Mouse (Mus musculus) forebrain, postnatal 0 days (tissue): ENCODE data around the gene Doc2b. TPM values are rescaled to one million over a fixed set of nuclear protein-coding genes. Genes with fewer than 3 reads are reported as not detected.
"Not testable (repeated sequence)": the region's sequence is repeated elsewhere in the genome, so short reads cannot be mapped to it uniquely, and the experiment has no call there.

Source experiments
- ATAC-seq: fragments of 200-750 bp; cut with Nextera tagmentation; 2 replicates; pipeline ENCODE4 v1.8.0; 2017; ENCODE audit warnings: mild to moderate bottlenecking, moderate library complexity
- DNase-seq: peaks from one replicate; pipeline ENCODE4 v3.0.0-alpha.2; 2015
- H3K27ac ChIP-seq: fragments of 300-500 bp; sonication (generic); 2 replicates; pipeline ENCODE4 v1.5.1; 2014; ENCODE audit warnings: low read depth, mild to moderate bottlenecking, antibody characterized with exemption, low read length, moderate library complexity, mixed read lengths
- H3K27me3 ChIP-seq: fragments of 300-500 bp; sonication (generic); 2 replicates; pipeline ENCODE4 v1.6.1; 2014; ENCODE audit warnings: mild to moderate bottlenecking, low read length, mixed read lengths; ENCODE audit not compliant: insufficient read depth
- H3K36me3 ChIP-seq: fragments of 300-500 bp; sonication (generic); 2 replicates; pipeline ENCODE4 v1.6.1; 2014; ENCODE audit warnings: mild to moderate bottlenecking, moderate library complexity; ENCODE audit not compliant: insufficient read depth
- H3K4me1 ChIP-seq: fragments of 300-500 bp; sonication (generic); 2 replicates; pipeline ENCODE4 v1.6.1; 2014; ENCODE audit warnings: antibody characterized with exemption; ENCODE audit not compliant: insufficient read depth
- H3K4me2 ChIP-seq: fragments of 300-500 bp; sonication (generic); 2 replicates; pipeline ENCODE4 v1.6.1; 2014; ENCODE audit warnings: low read depth, mild to moderate bottlenecking, moderate library complexity
- H3K4me3 ChIP-seq: fragments of 300-500 bp; sonication (generic); 2 replicates; pipeline ENCODE4 v1.5.1; 2014; ENCODE audit warnings: low read depth, low read length, mixed read lengths
- H3K9ac ChIP-seq: fragments of 300-500 bp; sonication (generic); 2 replicates; pipeline ENCODE4 v1.6.1; 2014; ENCODE audit warnings: mild to moderate bottlenecking
- H3K9me3 ChIP-seq: fragments of 300-500 bp; sonication (generic); 2 replicates; pipeline ENCODE4 v1.6.1; 2016; ENCODE audit warnings: low read length
- CTCF ChIP-seq: sonication (generic); IDR thresholded peaks from 2 replicates; pipeline ENCODE4 v1.5.1; 2016; ENCODE audit warnings: antibody characterized with exemption, control low read depth, low read depth
- WGBS: fragments of 180-500 bp; shearing (Covaris S2); extraction: QIAGEN DNeasy Blood & Tissue Kit; methylation state at CpG from one replicate; pipeline ENCODE4 v1.1.7; 2014; 5-methylcytosine and 5-hydroxymethylcytosine counted together
- polyA plus RNA-seq: library from polyadenylated mRNA; unstranded; fragments of >200 nt; fragmentation: Nextera tagmentation; extraction: Ambion mirVana; gene quantifications from 2 replicates; pipeline ENCODE4 v1.2.1, GENCODE M21; 2015
- total RNA-seq: library from RNA; depleted of rRNA; stranded (reverse); fragments of >200 nt; gene quantifications from 2 replicates; pipeline ENCODE4 v1.2.3, GENCODE M21; 2014

The Doc2b gene
- total and polyA plus RNA-seq, 2 experiments from 2014 or later = 5.3 to 16.2 TPM

DNA sequence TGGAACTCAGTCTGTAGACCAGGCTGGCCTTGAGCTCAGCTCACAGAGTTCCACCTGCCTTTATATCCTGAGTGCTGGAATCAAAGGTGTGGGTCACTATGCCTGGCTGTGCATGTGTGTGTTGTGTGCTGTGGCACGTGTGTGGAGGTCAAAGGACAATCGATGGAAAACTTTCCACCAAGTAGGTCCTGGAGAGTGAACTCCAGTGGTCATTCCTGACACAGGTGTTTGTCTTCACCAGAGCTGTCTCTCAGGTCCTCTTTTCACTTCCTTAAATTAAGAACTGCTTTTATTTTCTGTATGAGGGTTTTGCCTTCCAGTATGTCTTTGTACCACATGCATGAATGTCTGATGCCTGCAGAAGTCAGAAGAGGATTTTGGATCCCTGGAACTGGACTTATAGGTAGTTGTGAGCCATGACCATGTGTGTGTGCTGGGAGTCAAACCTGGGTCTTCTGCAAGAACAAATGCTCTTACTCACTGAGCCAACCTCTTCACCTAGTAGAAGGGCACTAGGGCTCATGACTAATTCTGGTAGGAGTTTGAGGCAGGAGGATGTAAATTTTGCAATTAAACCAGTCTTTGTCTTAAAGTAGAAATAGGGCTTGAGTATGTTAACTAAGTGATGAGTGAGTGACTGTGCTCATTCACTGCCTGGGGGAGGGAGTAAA lies 57.9 kb downstream of the Doc2b start:
- Histone ChIP-seq H3K27me3 (no peaks in the 10 kb centered on the region), H3K27ac (no peak overlapping the region), H3K4me2 (no peak overlapping the region), H3K9ac (no peak overlapping the region), H3K4me3 (no peak overlapping the region), H3K36me3 (peaks cover 11% of the 10 kb centered on the region; the same call in 1 of the 2 replicates), H3K9me3 (no peaks in the 10 kb centered on the region), H3K4me1 (peaks cover 31% of the 10 kb centered on the region)
- no peak for TF ChIP-seq CTCF
- DNase-seq (no peak), ATAC-seq (no peak)
- 78% methylated on average over 2 of the region's 2 CpGs for WGBS

- H3K27me3 ChIP-seq = no peaks in the 10 kb centered on the region
- no peak overlapping the region for H3K9ac ChIP-seq
- peaks cover 33% of the 10 kb centered on the region for H3K4me1 ChIP-seq
Measured at GRCm38 (mm10) chr11:75736978-75737377, 58.9 kb downstream of the Doc2b start.

GRCm38 (mm10) chr11:75735462-75736252 lies 60.2 kb downstream of the Doc2b start:
- H3K9ac ChIP-seq = 0 out of 2 replicates have a peak overlapping the region, but pooled peaks have one; percentile 31
- H3K36me3 ChIP-seq = peaks cover 11% of the 10 kb centered on the region; the same call in 1 of the 2 replicates
- H3K9me3 ChIP-seq = no peaks in the 10 kb centered on the region
- DNase-seq (no peak), ATAC-seq (no peak)
- no peak overlapping the region for H3K27ac ChIP-seq
- H3K27me3 ChIP-seq = no peaks in the 10 kb centered on the region
- 61% methylated on average over 5 of the region's 5 CpGs for WGBS
- TF ChIP-seq CTCF = no peak
- H3K4me2 ChIP-seq = peak overlapping the region; percentile 73
- H3K4me3 ChIP-seq = peak overlapping the region; percentile 84
- H3K4me1 ChIP-seq = peaks cover 36% of the 10 kb centered on the region

More at GRCm38 (mm10) chr11:75736978-75737377, 58.9 kb downstream of the Doc2b start:
- TF ChIP-seq CTCF = no peak
- Histone ChIP-seq H3K36me3 (peaks cover 11% of the 10 kb centered on the region; the same call in 1 of the 2 replicates), H3K4me3 (no peak overlapping the region), H3K4me2 (peak overlapping the region; percentile 73), H3K27ac (no peak overlapping the region; the same call in 1 of the 2 replicates), H3K9me3 (no peaks in the 10 kb centered on the region)
- ATAC-seq = no peak
- no peak for DNase-seq
- 50% methylated on average over 3 of the region's 3 CpGs for WGBS

GRCm38 (mm10) chr11:75733227-75733940 lies 62.5 kb downstream of the Doc2b start:
- Histone ChIP-seq H3K4me3 (peak overlapping the region; percentile 84), H3K9me3 (no peaks in the 10 kb centered on the region), H3K4me2 (peak overlapping the region; percentile 73), H3K27ac (peak overlapping the region; percentile 99), H3K27me3 (no peaks in the 10 kb centered on the region), H3K36me3 (peaks cover 5% of the 10 kb centered on the region; the same call in 1 of the 2 replicates), H3K4me1 (peaks cover 36% of the 10 kb centered on the region), H3K9ac (peak overlapping the region; percentile 99)
- no peak for DNase-seq
- no peak for TF ChIP-seq CTCF
- WGBS = under 1% methylated on average over 37 of the region's 52 CpGs
- peak; percentile 67 for ATAC-seq

GRCm38 (mm10) chr11:75732434-75733226 lies 63.2 kb downstream of the Doc2b start, which contains the start of gene Ywhae:
TSS of gene Ywhae (plus strand) at chr11:75732869.
- H3K27ac ChIP-seq = peak within 1 kb of the TSS; percentile 99
- ATAC-seq (peak; percentile 96), DNase-seq (peak; percentile 97)
- WGBS = under 1% methylated on average over 75 of the region's 76 CpGs
- H3K9me3 ChIP-seq = no peaks in the 10 kb centered on the region
- no peaks in the 10 kb centered on the region for H3K36me3 ChIP-seq
- TF ChIP-seq CTCF = 0 out of 2 replicates have a peak, but pooled peaks have one; percentile 4
- H3K27me3 ChIP-seq = no peaks in the 10 kb centered on the region
- H3K9ac ChIP-seq = peak within 1 kb of the TSS; percentile 99
- peak within 1 kb of the TSS; percentile 73 for H3K4me2 ChIP-seq
- peak within 1 kb of the TSS; percentile 84 for H3K4me3 ChIP-seq
- peaks cover 32% of the 10 kb centered on the region for H3K4me1 ChIP-seq

DNA sequence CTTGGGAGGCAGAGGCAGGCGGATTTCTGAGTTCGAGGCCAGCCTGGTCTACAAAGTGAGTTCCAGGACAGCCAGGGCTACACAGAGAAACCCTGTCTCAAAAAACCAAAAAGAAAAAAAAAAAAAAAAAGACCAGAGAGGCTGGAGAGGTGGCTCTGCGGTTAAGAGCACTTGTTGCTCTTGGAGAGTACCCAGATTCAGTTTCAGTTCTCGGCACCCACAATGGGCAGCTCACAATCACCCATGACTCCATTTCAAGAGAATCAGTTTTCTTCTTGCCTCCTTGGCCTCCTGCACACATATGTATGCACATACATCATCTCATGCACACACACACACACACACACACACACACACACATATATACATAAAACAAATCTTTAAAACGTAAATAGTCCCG lies 68.2 kb downstream of the Doc2b start:
- WGBS = 94% methylated on average over 6 of the region's 6 CpGs
- not testable (repeated sequence) for DNase-seq, H3K27me3 ChIP-seq, H3K9me3 ChIP-seq, H3K36me3 ChIP-seq, H3K27ac ChIP-seq, H3K4me3 ChIP-seq, H3K4me2 ChIP-seq, H3K4me1 ChIP-seq, ATAC-seq, H3K9ac ChIP-seq
